Mouse (Mus musculus): Measurements from ENCODE around the gene Selenov. TPM values are rescaled to one million over a fixed set of nuclear protein-coding genes. Genes with fewer than 3 reads are reported as not detected.
"Not testable (repeated sequence)": the region's sequence is repeated elsewhere in the genome, so short reads cannot be mapped to it uniquely, and the experiment has no call there.

Selenov gene
- polyA plus RNA-seq, 1 experiment from 2014 or later = not detected

DNA sequence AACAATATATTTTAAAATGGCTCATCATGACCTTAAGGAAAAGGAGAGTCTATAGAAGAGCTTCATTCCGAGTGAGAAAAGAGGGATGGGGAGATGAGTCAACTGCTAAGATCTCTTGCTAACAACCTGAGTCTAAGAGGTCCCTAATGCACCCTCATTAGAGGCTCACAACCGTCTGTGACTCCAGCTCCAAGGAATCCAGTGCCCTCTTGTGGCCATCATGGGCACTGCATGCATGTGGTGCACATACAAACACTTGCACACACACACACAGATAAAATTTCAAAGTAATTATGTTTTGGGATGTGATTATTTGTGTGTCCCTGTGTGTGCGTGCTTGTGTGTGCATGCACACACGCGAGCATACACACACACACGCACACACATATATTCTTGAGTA lies 35.5 kb downstream of the Selenov start:
- Histone ChIP-seq H3K4me3 (ENCODE audit: low read length) (no peak overlapping the region), H3K27ac (ENCODE audit: low read depth, low read length) (no peak overlapping the region), H3K9me3 (ENCODE audit: control insufficient read depth, low read length) (peaks cover 3% of the 10 kb centered on the region; the same call in 1 of the 2 replicates), H3K4me1 (ENCODE audit: control insufficient read depth, insufficient read depth, low read length) (no peaks in the 10 kb centered on the region), H3K27me3 (ENCODE audit: control insufficient read depth, insufficient read depth, low read length) (no peaks in the 10 kb centered on the region), H3K9ac (ENCODE audit: low read depth, low read length) (no peak overlapping the region), H3K4me2 (replicated peaks; ENCODE audit: low read depth, low read length) (no peak overlapping the region), H3K36me3 (ENCODE audit: control insufficient read depth, insufficient read depth, low read length) (no peaks in the 10 kb centered on the region)
- 83% methylated on average over 6 of the region's 6 CpGs for WGBS
- ATAC-seq (ENCODE audit: low FRiP score, low TSS enrichment) = no peak

GRCm38 (mm10) chr7:28254591-28254990 lies 36.4 kb downstream of the Selenov start:
- Histone ChIP-seq H3K27ac (ENCODE audit: low read depth, low read length) (no peak overlapping the region), H3K9me3 (ENCODE audit: control insufficient read depth, low read length) (peaks cover 3% of the 10 kb centered on the region; the same call in 1 of the 2 replicates), H3K36me3 (ENCODE audit: control insufficient read depth, insufficient read depth, low read length) (no peaks in the 10 kb centered on the region), H3K9ac (ENCODE audit: low read depth, low read length) (no peak overlapping the region), H3K27me3 (ENCODE audit: control insufficient read depth, insufficient read depth, low read length) (no peaks in the 10 kb centered on the region), H3K4me2 (replicated peaks; ENCODE audit: low read depth, low read length) (no peak overlapping the region), H3K4me1 (ENCODE audit: control insufficient read depth, insufficient read depth, low read length) (no peaks in the 10 kb centered on the region), H3K4me3 (ENCODE audit: low read length) (no peak overlapping the region)
- no peak for ATAC-seq (ENCODE audit: low FRiP score, low TSS enrichment)
- 84% methylated on average over 6 of the region's 6 CpGs for WGBS

GRCm38 (mm10) chr7:28251976-28252375 lies 39.0 kb downstream of the Selenov start:
- WGBS = 90% methylated on average over 17 of the region's 17 CpGs
- Histone ChIP-seq H3K27me3 (ENCODE audit: control insufficient read depth, insufficient read depth, low read length) (no peaks in the 10 kb centered on the region), H3K9me3 (ENCODE audit: control insufficient read depth, low read length) (peaks cover 3% of the 10 kb centered on the region; the same call in 1 of the 2 replicates), H3K4me2 (replicated peaks; ENCODE audit: low read depth, low read length) (no peak overlapping the region), H3K36me3 (ENCODE audit: control insufficient read depth, insufficient read depth, low read length) (no peaks in the 10 kb centered on the region), H3K27ac (ENCODE audit: low read depth, low read length) (no peak overlapping the region), H3K4me1 (ENCODE audit: control insufficient read depth, insufficient read depth, low read length) (no peaks in the 10 kb centered on the region), H3K4me3 (ENCODE audit: low read length) (no peak overlapping the region), H3K9ac (ENCODE audit: low read depth, low read length) (no peak overlapping the region)
- no peak for ATAC-seq (ENCODE audit: low FRiP score, low TSS enrichment)

GRCm38 (mm10) chr7:28248957-28249356 lies 42.0 kb downstream of the Selenov start:
- no peaks in the 10 kb centered on the region for H3K9me3 ChIP-seq (ENCODE audit: control insufficient read depth, low read length)
- H3K27me3 ChIP-seq (ENCODE audit: control insufficient read depth, insufficient read depth, low read length) = no peaks in the 10 kb centered on the region
- no peak overlapping the region for H3K4me3 ChIP-seq (ENCODE audit: low read length)
- no peaks in the 10 kb centered on the region for H3K36me3 ChIP-seq (ENCODE audit: control insufficient read depth, insufficient read depth, low read length)
- no peak for ATAC-seq (ENCODE audit: low FRiP score, low TSS enrichment)
- 91% methylated on average over 3 of the region's 3 CpGs for WGBS
- H3K27ac ChIP-seq (ENCODE audit: low read depth, low read length) = no peak overlapping the region
- no peak overlapping the region for H3K4me2 ChIP-seq (replicated peaks; ENCODE audit: low read depth, low read length)
- H3K4me1 ChIP-seq (ENCODE audit: control insufficient read depth, insufficient read depth, low read length) = no peaks in the 10 kb centered on the region
- H3K9ac ChIP-seq (ENCODE audit: low read depth, low read length) = no peak overlapping the region

GRCm38 (mm10) chr7:28243943-28244342 lies 47.0 kb downstream of the Selenov start:
- H3K9ac ChIP-seq (ENCODE audit: low read depth, low read length); H3K4me2 ChIP-seq (replicated peaks; ENCODE audit: low read depth, low read length); H3K27me3 ChIP-seq (ENCODE audit: control insufficient read depth, insufficient read depth, low read length); H3K4me3 ChIP-seq (ENCODE audit: low read length); H3K27ac ChIP-seq (ENCODE audit: low read depth, low read length); H3K9me3 ChIP-seq (ENCODE audit: control insufficient read depth, low read length); H3K36me3 ChIP-seq (ENCODE audit: control insufficient read depth, insufficient read depth, low read length); ATAC-seq (ENCODE audit: low FRiP score, low TSS enrichment); H3K4me1 ChIP-seq (ENCODE audit: control insufficient read depth, insufficient read depth, low read length): not testable (repeated sequence)
- WGBS = 77% methylated on average over 2 of the region's 2 CpGs

Other genes starting within 250 kb of the Selenov start
- gene Psmc4, start 241.1 kb downstream of the Selenov start, polyA plus RNA-seq (2014; fragmentation: Nextera tagmentation; extraction: Ambion mirVana) = 301 and 321 TPM in 2 replicates
- 0.19 and 0.49 TPM in 2 replicates for gene Fcgbp, start 219.9 kb downstream of the Selenov start, polyA plus RNA-seq (2014; fragmentation: Nextera tagmentation; extraction: Ambion mirVana)
- gene 9530053A07Rik, start 161.7 kb downstream of the Selenov start, polyA plus RNA-seq (2014; fragmentation: Nextera tagmentation; extraction: Ambion mirVana) = not detected in 2 replicates
- 57.0 and 85.8 TPM in 2 replicates for gene Fbl, start 121.5 kb downstream of the Selenov start, polyA plus RNA-seq (2014; fragmentation: Nextera tagmentation; extraction: Ambion mirVana)
- gene Dyrk1b, start 111.7 kb downstream of the Selenov start, polyA plus RNA-seq (2014; fragmentation: Nextera tagmentation; extraction: Ambion mirVana) = 19.4 and 19.8 TPM in 2 replicates
- 2.4 and 7.4 TPM in 2 replicates for gene Eid2, start 23.3 kb downstream of the Selenov start, polyA plus RNA-seq (2014; fragmentation: Nextera tagmentation; extraction: Ambion mirVana)
- 10.0 and 12.1 TPM in 2 replicates for gene Eid2b, start 13.4 kb downstream of the Selenov start, polyA plus RNA-seq (2014; fragmentation: Nextera tagmentation; extraction: Ambion mirVana)
- 0.51 and 0.93 TPM in 2 replicates for gene Dll3, start 11.1 kb upstream of the Selenov start, polyA plus RNA-seq (2014; fragmentation: Nextera tagmentation; extraction: Ambion mirVana)
- gene Timm50, start 20.9 kb upstream of the Selenov start, polyA plus RNA-seq (2014; fragmentation: Nextera tagmentation; extraction: Ambion mirVana) = 165 and 191 TPM in 2 replicates
- 46.6 and 84.5 TPM in 2 replicates for gene Supt5, start 47.6 kb upstream of the Selenov start, polyA plus RNA-seq (2014; fragmentation: Nextera tagmentation; extraction: Ambion mirVana)
- 1,287 and 1,567 TPM in 2 replicates for gene Rps16, start 59.5 kb upstream of the Selenov start, polyA plus RNA-seq (2014; fragmentation: Nextera tagmentation; extraction: Ambion mirVana)
- 52.4 and 70.8 TPM in 2 replicates for gene Plekhg2, start 81.4 kb upstream of the Selenov start, polyA plus RNA-seq (2014; fragmentation: Nextera tagmentation; extraction: Ambion mirVana)
- gene Zfp36, start 89.1 kb upstream of the Selenov start, polyA plus RNA-seq (2014; fragmentation: Nextera tagmentation; extraction: Ambion mirVana) = 8.3 and 10.7 TPM in 2 replicates
- gene Med29, start 101.5 kb upstream of the Selenov start, polyA plus RNA-seq (2014; fragmentation: Nextera tagmentation; extraction: Ambion mirVana) = 54.5 and 68.8 TPM in 2 replicates
- gene Paf1, start 101.8 kb upstream of the Selenov start, polyA plus RNA-seq (2014; fragmentation: Nextera tagmentation; extraction: Ambion mirVana) = 68.4 and 82.1 TPM in 2 replicates
- gene Gmfg, start 146.3 kb upstream of the Selenov start, polyA plus RNA-seq (2014; fragmentation: Nextera tagmentation; extraction: Ambion mirVana) = 11.8 and 17.9 TPM in 2 replicates
- 3.2 and 4.9 TPM in 2 replicates for gene Lrfn1, start 160.8 kb upstream of the Selenov start, polyA plus RNA-seq (2014; fragmentation: Nextera tagmentation; extraction: Ambion mirVana)
- not detected in 2 replicates for gene Ifnl2, start 219.3 kb upstream of the Selenov start, polyA plus RNA-seq (2014; fragmentation: Nextera tagmentation; extraction: Ambion mirVana)
- gene Ifnl3, start 231.7 kb upstream of the Selenov start, polyA plus RNA-seq (2014; fragmentation: Nextera tagmentation; extraction: Ambion mirVana) = not detected in 2 replicates
- not detected in 2 replicates for gene Sycn, start 249.7 kb upstream of the Selenov start, polyA plus RNA-seq (2014; fragmentation: Nextera tagmentation; extraction: Ambion mirVana)